Mouse (Mus musculus): Measurements from ENCODE around the gene Plekha5. TPM values are rescaled to one million over a fixed set of nuclear protein-coding genes. Genes with fewer than 3 reads are reported as not detected.

Plekha5 gene
- total and polyA plus RNA-seq, 2 experiments from 2014 or later, result 24.2 to 28.8 TPM

- ATAC-seq (ENCODE audit: low FRiP score) (no peak), DNase-seq (ENCODE audit: low spot score) (no peak)
- no peak overlapping the region for H3K27ac ChIP-seq (ENCODE audit: low read depth, low read length)
- no peaks in the 10 kb centered on the region for H3K27me3 ChIP-seq (ENCODE audit: insufficient read depth, low read length)
- no peaks in the 10 kb centered on the region for H3K4me1 ChIP-seq (ENCODE audit: insufficient read depth, low read length)
- no peak overlapping the region for H3K4me3 ChIP-seq (ENCODE audit: low read depth, low read length)
- H3K4me2 ChIP-seq (ENCODE audit: low read depth, low read length, poor library complexity, severe bottlenecking), result no peak overlapping the region
- TF ChIP-seq CTCF (IDR thresholded peaks at IDR 0.05), result no peak
- H3K9ac ChIP-seq (replicated peaks; ENCODE audit: low read length, poor library complexity, severe bottlenecking), result no peak overlapping the region
- no peaks in the 10 kb centered on the region for H3K9me3 ChIP-seq (ENCODE audit: low read length)
- 0 out of 2 replicates have a peak, but pooled peaks cover 4% of the 10 kb centered on the region for H3K36me3 ChIP-seq (ENCODE audit: insufficient read depth, low read length)
- WGBS, result 86% methylated on average over 6 of the region's 6 CpGs
Observed at GRCm38 (mm10) chr6:140559411-140559810, 135.6 kb downstream of the Plekha5 start.

- H3K27me3 ChIP-seq (ENCODE audit: insufficient read depth, low read length), result no peaks in the 10 kb centered on the region
- WGBS, result 80% methylated on average over 9 of the region's 9 CpGs
- H3K36me3 ChIP-seq (ENCODE audit: insufficient read depth, low read length), result peaks cover 7% of the 10 kb centered on the region; the same call in 1 of the 2 replicates
- ATAC-seq (ENCODE audit: low FRiP score) (no peak), DNase-seq (ENCODE audit: low spot score) (no peak)
- H3K4me2 ChIP-seq (ENCODE audit: low read depth, low read length, poor library complexity, severe bottlenecking), result no peak overlapping the region
- no peak overlapping the region for H3K9ac ChIP-seq (replicated peaks; ENCODE audit: low read length, poor library complexity, severe bottlenecking)
- no peak overlapping the region for H3K27ac ChIP-seq (ENCODE audit: low read depth, low read length)
- no peaks in the 10 kb centered on the region for H3K4me1 ChIP-seq (ENCODE audit: insufficient read depth, low read length)
- no peaks in the 10 kb centered on the region for H3K9me3 ChIP-seq (ENCODE audit: low read length)
- TF ChIP-seq CTCF (IDR thresholded peaks at IDR 0.05), result no peak
- no peak overlapping the region for H3K4me3 ChIP-seq (ENCODE audit: low read depth, low read length)
Observed at GRCm38 (mm10) chr6:140561151-140561916, 137.5 kb downstream of the Plekha5 start.

- no peaks in the 10 kb centered on the region for H3K9me3 ChIP-seq (ENCODE audit: low read length)
- no peaks in the 10 kb centered on the region for H3K4me1 ChIP-seq (ENCODE audit: insufficient read depth, low read length)
- TF ChIP-seq CTCF (IDR thresholded peaks at IDR 0.05), result no peak
- no peak overlapping the region for H3K4me3 ChIP-seq (ENCODE audit: low read depth, low read length)
- 82% methylated on average over 9 of the region's 9 CpGs for WGBS
- H3K27ac ChIP-seq (ENCODE audit: low read depth, low read length), result no peak overlapping the region
- H3K4me2 ChIP-seq (ENCODE audit: low read depth, low read length, poor library complexity, severe bottlenecking), result no peak overlapping the region
- no peak overlapping the region for H3K9ac ChIP-seq (replicated peaks; ENCODE audit: low read length, poor library complexity, severe bottlenecking)
- H3K27me3 ChIP-seq (ENCODE audit: insufficient read depth, low read length), result no peaks in the 10 kb centered on the region
- ATAC-seq (ENCODE audit: low FRiP score), result no peak
- DNase-seq (ENCODE audit: low spot score), result no peak
- H3K36me3 ChIP-seq (ENCODE audit: insufficient read depth, low read length), result peaks cover 7% of the 10 kb centered on the region; the same call in 1 of the 2 replicates
Observed at GRCm38 (mm10) chr6:140561917-140562590, 138.2 kb downstream of the Plekha5 start.

- H3K27me3 ChIP-seq (ENCODE audit: insufficient read depth, low read length), result no peaks in the 10 kb centered on the region
- peaks cover 8% of the 10 kb centered on the region; the same call in 1 of the 2 replicates for H3K36me3 ChIP-seq (ENCODE audit: insufficient read depth, low read length)
- no peak overlapping the region for H3K4me2 ChIP-seq (ENCODE audit: low read depth, low read length, poor library complexity, severe bottlenecking)
- TF ChIP-seq CTCF (IDR thresholded peaks at IDR 0.05), result no peak
- H3K9me3 ChIP-seq (ENCODE audit: low read length), result no peaks in the 10 kb centered on the region
- no peak overlapping the region for H3K27ac ChIP-seq (ENCODE audit: low read depth, low read length)
- no peak for ATAC-seq (ENCODE audit: low FRiP score)
- H3K4me1 ChIP-seq (ENCODE audit: insufficient read depth, low read length), result no peaks in the 10 kb centered on the region
- no peak for DNase-seq (ENCODE audit: low spot score)
- H3K9ac ChIP-seq (replicated peaks; ENCODE audit: low read length, poor library complexity, severe bottlenecking), result no peak overlapping the region
- WGBS, result 95% methylated on average over 2 of the region's 2 CpGs
- no peak overlapping the region for H3K4me3 ChIP-seq (ENCODE audit: low read depth, low read length)
Observed at GRCm38 (mm10) chr6:140567199-140567598, 143.3 kb downstream of the Plekha5 start.

DNA sequence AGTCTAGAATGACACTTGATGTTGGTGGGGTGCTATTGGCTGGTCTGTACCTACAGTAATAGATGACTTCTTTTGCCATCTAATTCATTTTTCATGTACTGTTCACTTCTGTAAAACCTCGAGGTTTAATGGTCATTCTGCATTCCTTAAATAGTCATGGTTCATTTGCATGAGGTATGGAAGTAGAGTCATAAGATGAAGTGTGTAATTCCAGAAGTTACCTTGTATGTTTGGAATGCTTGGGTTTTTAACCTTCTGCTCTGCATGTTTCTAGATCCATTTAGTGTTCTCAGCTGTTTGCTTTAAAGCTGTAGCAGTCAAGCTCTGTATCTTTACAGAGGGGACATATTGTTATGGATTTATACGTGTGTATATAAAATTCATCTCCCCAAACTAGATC, 144.0 kb downstream of the Plekha5 start:
- Histone ChIP-seq H3K4me1 (ENCODE audit: insufficient read depth, low read length) (no peaks in the 10 kb centered on the region), H3K9ac (replicated peaks; ENCODE audit: low read length, poor library complexity, severe bottlenecking) (no peak overlapping the region), H3K36me3 (ENCODE audit: insufficient read depth, low read length) (peaks cover 12% of the 10 kb centered on the region), H3K27ac (ENCODE audit: low read depth, low read length) (no peak overlapping the region), H3K27me3 (ENCODE audit: insufficient read depth, low read length) (no peaks in the 10 kb centered on the region), H3K4me2 (ENCODE audit: low read depth, low read length, poor library complexity, severe bottlenecking) (no peak overlapping the region), H3K9me3 (ENCODE audit: low read length) (no peaks in the 10 kb centered on the region), H3K4me3 (ENCODE audit: low read depth, low read length) (no peak overlapping the region)
- no peak for DNase-seq (ENCODE audit: low spot score)
- ATAC-seq (ENCODE audit: low FRiP score), result no peak
- WGBS, result 76% methylated on average over 2 of the region's 2 CpGs
- no peak for TF ChIP-seq CTCF (IDR thresholded peaks at IDR 0.05)

- Histone ChIP-seq H3K4me3 (ENCODE audit: low read depth, low read length) (no peak overlapping the region), H3K4me2 (ENCODE audit: low read depth, low read length, poor library complexity, severe bottlenecking) (no peak overlapping the region), H3K9me3 (ENCODE audit: low read length) (no peaks in the 10 kb centered on the region), H3K9ac (replicated peaks; ENCODE audit: low read length, poor library complexity, severe bottlenecking) (no peak overlapping the region), H3K27ac (ENCODE audit: low read depth, low read length) (no peak overlapping the region), H3K36me3 (ENCODE audit: insufficient read depth, low read length) (peaks cover 27% of the 10 kb centered on the region), H3K4me1 (ENCODE audit: insufficient read depth, low read length) (no peaks in the 10 kb centered on the region), H3K27me3 (ENCODE audit: insufficient read depth, low read length) (no peaks in the 10 kb centered on the region)
- DNase-seq (ENCODE audit: low spot score) (peak; percentile 62), ATAC-seq (ENCODE audit: low FRiP score) (no peak; the same call in 1 of the 2 replicates)
- no peak for TF ChIP-seq CTCF (IDR thresholded peaks at IDR 0.05)
- WGBS, result 73% methylated on average over 11 of the region's 11 CpGs
Observed at GRCm38 (mm10) chr6:140570152-140570551, 146.3 kb downstream of the Plekha5 start.
